8 mouse cellular contexts compared by ENCODE assay signal in the genomic region with DNA sequence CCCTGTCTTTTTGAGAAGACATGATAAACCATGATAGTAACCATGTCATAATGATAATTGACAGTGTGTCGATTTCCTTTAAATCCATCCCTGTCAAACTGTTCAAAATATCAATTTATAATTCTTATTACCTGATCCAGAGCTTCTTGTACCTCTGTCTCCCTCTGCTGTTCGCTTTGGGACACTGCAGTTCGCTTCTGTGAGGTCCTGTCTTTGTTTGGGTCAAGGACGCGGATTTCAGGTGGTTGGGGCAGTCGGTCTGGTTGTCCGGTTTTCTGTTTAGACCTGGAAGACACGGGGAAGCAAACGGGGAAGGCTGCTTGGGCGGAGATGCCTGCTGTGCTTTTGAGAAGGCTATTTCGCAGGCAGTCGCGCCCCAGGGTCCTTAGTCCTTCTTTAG. TPM values are rescaled to one million over a fixed set of nuclear protein-coding genes. Genes with fewer than 3 reads are reported as not detected.
DNase-seq lines count a peak whose midpoint lies in the region; ATAC-seq and TF ChIP-seq lines count a peak whose summit lies in the region.

No protein-coding gene starts in this region.

- peak; percentile 73 for DNase-seq in MEL-GATA-1-ER (ENCODE audit: extremely low read depth, low read depth)
- DNase-seq in cerebellum, adult 18-20 months = peak; percentile 72 to 74
- peak; percentile 72 to 78 for DNase-seq in layer of hippocampus, postnatal 10 days (ENCODE audit: low spot score in 2 of 2)
- DNase-seq in lung, postnatal 0 days (ENCODE audit: low spot score) = peak; percentile 71
- peak; percentile 92 for DNase-seq in retina, embryonic 14.5 days (ENCODE audit: low spot score)
- DNase-seq in thymus, postnatal 4 days = peak; percentile 74

- under 1% methylated on average over 13 of the region's 13 CpGs for WGBS in forebrain, embryonic 15.5 days
- 0% methylated on average over 13 of the region's 13 CpGs for WGBS in hindbrain, embryonic 12.5 days
- WGBS in lung, postnatal 0 days = under 1% methylated on average over 13 of the region's 13 CpGs

- no peak overlapping the region for H3K27ac ChIP-seq in forebrain, embryonic 15.5 days (replicated peaks)
- H3K27ac ChIP-seq in hindbrain, embryonic 12.5 days = no peak overlapping the region
- no peak overlapping the region for H3K27ac ChIP-seq in lung, postnatal 0 days (ENCODE audit: low read length)

- no peak for ATAC-seq in forebrain, embryonic 15.5 days (replicated peaks)
- ATAC-seq in hindbrain, embryonic 12.5 days (ENCODE audit: low FRiP score) = no peak
- ATAC-seq in lung, postnatal 0 days = no peak

- peak overlapping the region; percentile 46 for H3K4me3 ChIP-seq in forebrain, embryonic 15.5 days
- H3K4me3 ChIP-seq in hindbrain, embryonic 12.5 days = peak overlapping the region; percentile 34
- no peak overlapping the region for H3K4me3 ChIP-seq in lung, postnatal 0 days (ENCODE audit: low read depth, low read length)

- peak overlapping the region; percentile 73 for H3K4me2 ChIP-seq in forebrain, embryonic 15.5 days (replicated peaks)
- peak overlapping the region; percentile 53 for H3K4me2 ChIP-seq in hindbrain, embryonic 12.5 days (replicated peaks)
- no peak overlapping the region for H3K4me2 ChIP-seq in lung, postnatal 0 days (replicated peaks; ENCODE audit: low read depth, low read length)

- no peaks in the 10 kb centered on the region for H3K9me3 ChIP-seq in forebrain, embryonic 15.5 days
- H3K9me3 ChIP-seq in hindbrain, embryonic 12.5 days (replicated peaks) = no peaks in the 10 kb centered on the region
- H3K9me3 ChIP-seq in lung, postnatal 0 days (ENCODE audit: low read length) = no peaks in the 10 kb centered on the region

- H3K4me1 ChIP-seq in forebrain, embryonic 15.5 days = peaks cover 5% of the 10 kb centered on the region
- H3K4me1 ChIP-seq in hindbrain, embryonic 12.5 days = 0 out of 2 replicates have a peak, but pooled peaks cover 7% of the 10 kb centered on the region
- H3K4me1 ChIP-seq in lung, postnatal 0 days (ENCODE audit: insufficient read depth, low read depth, low read length) = no peaks in the 10 kb centered on the region

- H3K27me3 ChIP-seq in forebrain, embryonic 15.5 days = peaks cover 91% of the 10 kb centered on the region
- H3K27me3 ChIP-seq in hindbrain, embryonic 12.5 days = peaks cover 89% of the 10 kb centered on the region
- peaks cover 71% of the 10 kb centered on the region for H3K27me3 ChIP-seq in lung, postnatal 0 days (replicated peaks; ENCODE audit: insufficient read depth, low read length)

- H3K9ac ChIP-seq in forebrain, embryonic 15.5 days (replicated peaks) = peak overlapping the region; percentile 63
- peak overlapping the region; percentile 39 for H3K9ac ChIP-seq in hindbrain, embryonic 12.5 days
- no peak overlapping the region for H3K9ac ChIP-seq in lung, postnatal 0 days (replicated peaks; ENCODE audit: low read depth)

- TF ChIP-seq CTCF in lung, postnatal 0 days (IDR thresholded peaks at IDR 0.05) = peak; percentile 96

- H3K36me3 ChIP-seq in forebrain, embryonic 15.5 days = no peaks in the 10 kb centered on the region
- no peaks in the 10 kb centered on the region for H3K36me3 ChIP-seq in hindbrain, embryonic 12.5 days
- no peaks in the 10 kb centered on the region for H3K36me3 ChIP-seq in lung, postnatal 0 days (ENCODE audit: insufficient read depth, low read length)

- TF ChIP-seq EP300 in lung, postnatal 0 days (IDR thresholded peaks at IDR 0.05) = no peak

RNA-seq across cellular contexts. Expression of a gene that starts 11.5 kb away (rescaled TPM):
- not detected in 2 replicates for polyA plus RNA-seq in forebrain, embryonic 15.5 days (2015; fragmentation: Nextera tagmentation; extraction: Ambion mirVana)
- not detected in 2 replicates for polyA plus RNA-seq in hindbrain, embryonic 12.5 days (2016; fragmentation: Nextera tagmentation; extraction: Ambion mirVana)
- total RNA-seq in layer of hippocampus, postnatal 10 days (2021) = not detected
- 0.12 and 0.19 TPM in 2 replicates for polyA plus RNA-seq in lung, postnatal 0 days (2015; fragmentation: Nextera tagmentation; extraction: Ambion mirVana)
